Mouse (Mus musculus): ENCODE data around the gene Mfsd10.

Mfsd10 gene

GRCm38 (mm10) chr5:34634746-34635400 is 2.1 kb downstream of the Mfsd10 start:
- TF ChIP-seq GATA4 (IDR thresholded peaks at IDR 0.05; ENCODE audit: insufficient replicate concordance, low read length) = no peak

GRCm38 (mm10) chr5:34633641-34634040 is 3.4 kb downstream of the Mfsd10 start:
- TF ChIP-seq GATA4 (IDR thresholded peaks at IDR 0.05; ENCODE audit: insufficient replicate concordance, low read length) = no peak

- TF ChIP-seq GATA4 (IDR thresholded peaks at IDR 0.05; ENCODE audit: insufficient replicate concordance, low read length) = no peak
Observed at GRCm38 (mm10) chr5:34632996-34633395, 4.0 kb downstream of the Mfsd10 start.

GRCm38 (mm10) chr5:34609966-34610365 is 27.0 kb downstream of the Mfsd10 start:
- TF ChIP-seq GATA4 (IDR thresholded peaks at IDR 0.05; ENCODE audit: insufficient replicate concordance, low read length) = no peak

GRCm38 (mm10) chr5:34608226-34608625 is 28.8 kb downstream of the Mfsd10 start:
- TF ChIP-seq GATA4 (IDR thresholded peaks at IDR 0.05; ENCODE audit: insufficient replicate concordance, low read length) = no peak

- no peak for TF ChIP-seq GATA4 (IDR thresholded peaks at IDR 0.05; ENCODE audit: insufficient replicate concordance, low read length)
Observed at GRCm38 (mm10) chr5:34607100-34607880, 29.7 kb downstream of the Mfsd10 start.

- TF ChIP-seq GATA4 (IDR thresholded peaks at IDR 0.05; ENCODE audit: insufficient replicate concordance, low read length) = no peak
Observed at GRCm38 (mm10) chr5:34604576-34604975, 32.4 kb downstream of the Mfsd10 start.

- TF ChIP-seq GATA4 (IDR thresholded peaks at IDR 0.05; ENCODE audit: insufficient replicate concordance, low read length) = no peak
Observed at GRCm38 (mm10) chr5:34593202-34593727, 43.7 kb downstream of the Mfsd10 start.

GRCm38 (mm10) chr5:34592666-34593065 is 44.3 kb downstream of the Mfsd10 start:
- no peak for TF ChIP-seq GATA4 (IDR thresholded peaks at IDR 0.05; ENCODE audit: insufficient replicate concordance, low read length)

- no peak for TF ChIP-seq GATA4 (IDR thresholded peaks at IDR 0.05; ENCODE audit: insufficient replicate concordance, low read length)
Observed at GRCm38 (mm10) chr5:34591388-34592004, 45.5 kb downstream of the Mfsd10 start.

- no peak for TF ChIP-seq GATA4 (IDR thresholded peaks at IDR 0.05; ENCODE audit: insufficient replicate concordance, low read length)
Observed at GRCm38 (mm10) chr5:34590702-34591101, 46.3 kb downstream of the Mfsd10 start.

GRCm38 (mm10) chr5:34590059-34590458 is 47.0 kb downstream of the Mfsd10 start:
- TF ChIP-seq GATA4 (IDR thresholded peaks at IDR 0.05; ENCODE audit: insufficient replicate concordance, low read length) = no peak

GRCm38 (mm10) chr5:34587881-34588280 is 49.1 kb downstream of the Mfsd10 start:
- no peak for TF ChIP-seq GATA4 (IDR thresholded peaks at IDR 0.05; ENCODE audit: insufficient replicate concordance, low read length)

- no peak for TF ChIP-seq GATA4 (IDR thresholded peaks at IDR 0.05; ENCODE audit: insufficient replicate concordance, low read length)
Observed at GRCm38 (mm10) chr5:34585216-34585615, 51.8 kb downstream of the Mfsd10 start.

Measured in liver, adult (tissue).